Mouse (Mus musculus): ENCODE measurements at regions not wholly inside any gene's neighbourhood (a gene's known extent, or its start where the extent isn't known, plus 50 kb on each side); places are given as distances from the start of the nearest gene placed in this dataset.
"Not testable (repeated sequence)": the region's sequence is repeated elsewhere in the genome, so short reads cannot be mapped to it uniquely, and the experiment has no call there.

- no peak for DNase-seq
- Histone ChIP-seq H3K4me1 (ENCODE audit: control insufficient read depth, insufficient read depth, low read length) (peaks cover 5% of the 10 kb centered on the region), H3K4me3 (replicated peaks; ENCODE audit: extremely low read depth, low read depth, low read length) (no peak overlapping the region)
- no peak for TF ChIP-seq POLR2A (IDR thresholded peaks at IDR 0.05; ENCODE audit: borderline replicate concordance, extremely low read depth, low read depth, low read length)
- no peak for TF ChIP-seq CTCF (IDR thresholded peaks at IDR 0.05; ENCODE audit: insufficient read depth, low read length)
- WGBS, result 90% methylated on average over 8 of the region's 8 CpGs
Observed at GRCm38 (mm10) chr6:100410067-100410631, 122.9 kb upstream of the Rybp start.

- no peaks in the 10 kb centered on the region for H3K4me1 ChIP-seq (ENCODE audit: control insufficient read depth, insufficient read depth, low read length)
- 78% methylated on average over 8 of the region's 8 CpGs for WGBS
- no peak for DNase-seq
- TF ChIP-seq CTCF (IDR thresholded peaks at IDR 0.05; ENCODE audit: insufficient read depth, low read length), result no peak
- TF ChIP-seq POLR2A (IDR thresholded peaks at IDR 0.05; ENCODE audit: borderline replicate concordance, extremely low read depth, low read depth, low read length), result no peak
- no peak overlapping the region for H3K4me3 ChIP-seq (replicated peaks; ENCODE audit: extremely low read depth, low read depth, low read length)
Observed at GRCm38 (mm10) chr6:100408826-100409225, 121.5 kb upstream of the Rybp start.

- TF ChIP-seq POLR2A (IDR thresholded peaks at IDR 0.05; ENCODE audit: borderline replicate concordance, extremely low read depth, low read depth, low read length) (no peak), CTCF (IDR thresholded peaks at IDR 0.05; ENCODE audit: insufficient read depth, low read length) (no peak)
Observed at GRCm38 (mm10) chr6:100406504-100406903, 119.2 kb upstream of the Rybp start.

DNA sequence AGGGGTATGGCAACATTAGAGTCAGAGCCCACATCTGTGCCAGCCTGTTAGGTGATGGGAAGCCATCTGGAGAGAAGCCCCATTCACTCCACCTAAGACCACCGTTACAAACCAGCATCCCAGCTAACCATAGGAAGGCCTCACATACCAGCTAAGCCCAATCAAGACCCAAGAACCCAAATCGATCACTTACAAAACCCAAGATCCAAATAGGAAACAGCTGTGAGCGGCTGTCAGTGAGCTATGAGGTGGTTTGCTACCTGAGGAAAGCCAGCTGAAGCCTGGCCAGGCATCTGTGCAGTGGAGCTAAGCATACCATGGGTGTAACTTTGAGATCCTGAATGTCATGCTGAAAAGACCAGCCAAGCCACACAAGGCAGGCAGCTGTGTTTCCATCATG is 116.9 kb upstream of the Rybp start:
- no peak for DNase-seq
- TF ChIP-seq POLR2A (IDR thresholded peaks at IDR 0.05; ENCODE audit: borderline replicate concordance, extremely low read depth, low read depth, low read length) (no peak), CTCF (IDR thresholded peaks at IDR 0.05; ENCODE audit: insufficient read depth, low read length) (no peak)
- Histone ChIP-seq H3K4me1 (ENCODE audit: control insufficient read depth, insufficient read depth, low read length) (no peaks in the 10 kb centered on the region), H3K4me3 (replicated peaks; ENCODE audit: extremely low read depth, low read depth, low read length) (no peak overlapping the region)
- WGBS, result 89% methylated on average over 3 of the region's 3 CpGs

More at GRCm38 (mm10) chr6:100406504-100406903, 119.2 kb upstream of the Rybp start:
- H3K4me1 ChIP-seq (ENCODE audit: control insufficient read depth, insufficient read depth, low read length), result no peaks in the 10 kb centered on the region
- H3K4me3 ChIP-seq (replicated peaks; ENCODE audit: extremely low read depth, low read depth, low read length), result no peak overlapping the region
- no peak for DNase-seq
- 83% methylated on average over 4 of the region's 4 CpGs for WGBS

- TF ChIP-seq POLR2A (IDR thresholded peaks at IDR 0.05; ENCODE audit: borderline replicate concordance, extremely low read depth, low read depth, low read length), result no peak
- no peak for TF ChIP-seq CTCF (IDR thresholded peaks at IDR 0.05; ENCODE audit: insufficient read depth, low read length)
- H3K4me1 ChIP-seq (ENCODE audit: control insufficient read depth, insufficient read depth, low read length), result no peaks in the 10 kb centered on the region
- no peak overlapping the region for H3K4me3 ChIP-seq (replicated peaks; ENCODE audit: extremely low read depth, low read depth, low read length)
- no peak for DNase-seq
- WGBS, result 70% methylated on average over 4 of the region's 4 CpGs
Observed at GRCm38 (mm10) chr6:100402716-100403115, 115.4 kb upstream of the Rybp start.

DNA sequence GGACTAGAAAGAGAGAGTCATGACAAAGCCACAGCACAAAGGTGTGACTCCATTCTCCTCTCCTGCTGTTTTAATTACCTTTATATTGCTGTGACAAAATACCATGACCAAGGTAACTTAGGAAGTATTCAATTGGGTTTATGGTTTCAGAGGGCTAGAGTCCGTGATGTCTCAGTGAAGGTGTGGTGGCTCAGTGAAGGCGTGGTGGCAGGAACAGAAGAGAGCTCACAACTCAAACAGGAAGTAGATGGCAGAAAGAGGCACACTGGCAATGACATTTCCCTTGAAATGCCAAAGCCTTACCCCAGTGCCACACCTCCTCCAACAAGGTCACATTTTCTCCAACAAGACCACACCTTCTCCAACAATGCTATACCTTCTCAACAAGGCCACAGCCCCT is 114.4 kb upstream of the Rybp start:
- 90% methylated on average over 2 of the region's 2 CpGs for WGBS

DNA sequence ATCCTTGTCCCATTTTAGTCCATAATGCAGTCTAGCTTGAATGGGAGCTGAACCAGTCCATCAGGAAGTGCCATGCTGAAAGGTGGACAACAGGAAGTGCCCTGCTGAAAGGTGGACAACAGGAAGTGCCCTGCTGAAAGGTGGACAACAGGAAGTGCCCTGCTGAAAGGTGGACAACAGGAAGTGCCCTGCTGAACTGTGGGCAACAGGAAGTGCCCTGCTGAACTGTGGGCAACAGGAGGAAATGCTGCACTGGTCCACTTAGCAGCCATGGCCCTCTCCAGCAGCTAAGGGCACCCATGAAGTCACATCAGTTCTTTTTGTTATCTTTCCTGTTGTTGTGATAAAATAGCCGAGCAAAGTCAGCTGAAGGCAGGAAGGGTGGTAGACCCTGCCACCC is 112.1 kb upstream of the Rybp start:
- WGBS, result 47% methylated on average over 1 of the region's 1 CpGs
- DNase-seq; H3K4me3 ChIP-seq (replicated peaks; ENCODE audit: extremely low read depth, low read depth, low read length); H3K4me1 ChIP-seq (ENCODE audit: control insufficient read depth, insufficient read depth, low read length): not testable (repeated sequence)

More for the DNA sequence above, 114.4 kb upstream of the Rybp start:
- TF ChIP-seq POLR2A (IDR thresholded peaks at IDR 0.05; ENCODE audit: borderline replicate concordance, extremely low read depth, low read depth, low read length), result no peak
- TF ChIP-seq CTCF (IDR thresholded peaks at IDR 0.05; ENCODE audit: insufficient read depth, low read length), result no peak
- no peak for DNase-seq
- H3K4me1 ChIP-seq (ENCODE audit: control insufficient read depth, insufficient read depth, low read length), result no peaks in the 10 kb centered on the region
- H3K4me3 ChIP-seq (replicated peaks; ENCODE audit: extremely low read depth, low read depth, low read length), result no peak overlapping the region

GRCm38 (mm10) chr6:100396311-100397200 is 109.3 kb upstream of the Rybp start:
- DNase-seq, result no peak
- H3K4me3 ChIP-seq (replicated peaks; ENCODE audit: extremely low read depth, low read depth, low read length), result no peak overlapping the region
- no peaks in the 10 kb centered on the region for H3K4me1 ChIP-seq (ENCODE audit: control insufficient read depth, insufficient read depth, low read length)
- whole genome bisulfite sequencing, result 71% methylated on average over 14 of the region's 14 CpGs
- TF ChIP-seq POLR2A (IDR thresholded peaks at IDR 0.05; ENCODE audit: borderline replicate concordance, extremely low read depth, low read depth, low read length), result no peak
- TF ChIP-seq CTCF (IDR thresholded peaks at IDR 0.05; ENCODE audit: insufficient read depth, low read length), result no peak

DNA sequence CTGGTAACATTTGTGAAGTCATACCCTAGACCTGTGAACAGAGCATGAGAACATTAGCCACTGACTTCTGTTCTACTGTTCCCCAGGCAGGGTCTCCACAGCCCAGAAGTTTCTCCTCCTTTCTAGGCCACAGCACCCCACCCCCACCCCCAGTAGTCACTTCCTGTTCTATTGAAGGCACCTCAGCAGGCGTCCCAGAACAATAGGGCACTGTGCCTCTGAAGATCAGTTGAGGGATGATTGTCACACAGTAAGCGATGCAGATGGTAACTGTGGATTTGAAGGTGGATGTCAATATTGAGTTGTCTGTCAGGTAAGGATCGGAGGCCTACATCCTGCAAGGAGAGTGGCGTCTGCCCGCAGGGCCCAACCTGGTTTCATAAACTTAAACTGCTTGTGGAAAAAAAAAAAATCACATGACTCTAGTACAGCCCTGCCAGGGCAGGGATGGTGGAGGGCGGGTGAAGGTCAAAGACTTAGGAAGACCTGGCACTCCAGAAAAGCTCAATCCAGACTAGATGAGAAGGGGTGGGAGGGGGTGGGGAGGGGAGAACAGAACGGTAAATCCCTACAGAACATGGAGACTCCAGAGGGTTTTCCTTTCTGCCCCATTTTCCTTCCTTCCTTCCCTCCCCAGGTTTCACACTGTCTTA is 103.1 kb upstream of the Rybp start:
- TF ChIP-seq CTCF (IDR thresholded peaks at IDR 0.05; ENCODE audit: insufficient read depth, low read length) (no peak), POLR2A (IDR thresholded peaks at IDR 0.05; ENCODE audit: borderline replicate concordance, extremely low read depth, low read depth, low read length) (no peak)
- 74% methylated on average over 7 of the region's 7 CpGs for WGBS
- Histone ChIP-seq H3K4me1 (ENCODE audit: control insufficient read depth, insufficient read depth, low read length) (no peaks in the 10 kb centered on the region), H3K4me3 (replicated peaks; ENCODE audit: extremely low read depth, low read depth, low read length) (no peak overlapping the region)
- no peak for DNase-seq
